Mouse (Mus musculus) liver, embryonic 13.5 days (tissue): ENCODE results near the gene Kcnip2. TPM values are rescaled to one million over a fixed set of nuclear protein-coding genes. Genes with fewer than 3 reads are reported as not detected.
A peak's percentile ranks its signal among the peaks of the same experiment; 100 is the strongest.

Source experiments
- ATAC-seq: fragments of 200-750 bp; cut with Nextera tagmentation; 2 replicates; pipeline ENCODE4 v1.8.0; 2017; ENCODE audit warnings: low read depth, mild to moderate bottlenecking, moderate number of reproducible peaks, moderate library complexity
- DNase-seq: peaks from one replicate; pipeline ENCODE4 v3.0.0; 2022
- H3K27ac ChIP-seq: fragments of 300-500 bp; sonication (generic); 2 replicates; pipeline ENCODE4 v1.5.1; 2015; ENCODE audit warnings: moderate library complexity, mild to moderate bottlenecking, inconsistent platforms
- H3K27me3 ChIP-seq: fragments of 300-500 bp; sonication (generic); 2 replicates; pipeline ENCODE4 v1.6.1; 2015; ENCODE audit warnings: mild to moderate bottlenecking, inconsistent platforms
- H3K36me3 ChIP-seq: fragments of 300-500 bp; sonication (generic); 2 replicates; pipeline ENCODE4 v1.6.1; 2015; ENCODE audit warnings: mild to moderate bottlenecking, inconsistent platforms
- H3K4me1 ChIP-seq: fragments of 300-500 bp; sonication (generic); replicated peaks from 2 replicates; pipeline ENCODE4 v1.6.1; 2015; ENCODE audit warnings: inconsistent platforms
- H3K4me2 ChIP-seq: fragments of 300-500 bp; sonication (generic); 2 replicates; pipeline ENCODE4 v1.6.1; 2015; ENCODE audit warnings: inconsistent platforms, mild to moderate bottlenecking, moderate library complexity
- H3K4me3 ChIP-seq: fragments of 300-500 bp; sonication (generic); replicated peaks from 2 replicates; pipeline ENCODE4 v1.5.1; 2015; ENCODE audit warnings: mild to moderate bottlenecking, inconsistent platforms
- H3K9ac ChIP-seq: fragments of 300-500 bp; sonication (generic); 2 replicates; pipeline ENCODE4 v1.6.1; 2015; ENCODE audit warnings: mild to moderate bottlenecking, inconsistent platforms
- H3K9me3 ChIP-seq: fragments of 300-500 bp; sonication (generic); replicated peaks from 2 replicates; pipeline ENCODE4 v1.6.1; 2016; ENCODE audit warnings: inconsistent platforms
- WGBS: fragments of 180-500 bp; shearing (Covaris S2); methylation state at CpG from one replicate; pipeline ENCODE4 v1.1.7; 2015; ENCODE audit not compliant: insufficient replicate concordance; 5-methylcytosine and 5-hydroxymethylcytosine counted together
- polyA plus RNA-seq: library from polyadenylated mRNA; unstranded; fragments of >200 nt; fragmentation: Nextera tagmentation; extraction: Ambion mirVana; gene quantifications from 2 replicates; pipeline ENCODE4 v1.2.1, GENCODE M21; 2015

Gene Kcnip2
- polyA plus RNA-seq, 1 experiment from 2014 or later: 1.3 TPM

DNA sequence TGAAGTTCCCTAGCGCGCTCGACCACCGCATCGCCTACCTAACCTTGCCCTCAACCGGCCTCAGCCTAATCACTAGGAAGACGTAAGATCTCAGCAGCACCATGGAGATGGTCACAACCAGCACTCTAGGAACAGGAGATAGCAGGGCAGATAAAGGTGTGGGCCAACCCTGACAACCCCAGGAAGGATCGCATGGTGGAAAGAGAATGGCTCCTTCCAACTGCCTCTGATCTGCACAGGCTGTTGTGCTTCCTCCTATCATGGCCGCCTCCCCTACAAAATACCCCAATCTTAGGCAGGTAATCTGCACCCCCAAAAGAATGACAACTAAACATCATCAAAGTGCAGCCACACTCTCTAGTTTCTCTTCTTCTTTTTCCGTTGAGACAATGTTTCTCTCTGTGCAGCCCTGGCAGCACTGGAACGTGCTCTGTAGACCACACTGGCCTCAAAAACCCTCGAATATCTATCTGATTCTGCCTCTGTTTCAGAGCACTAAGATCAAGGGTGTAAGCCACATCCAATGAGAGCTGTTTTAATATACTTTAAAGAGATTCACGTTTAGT is 35.4 kb downstream of the Kcnip2 start:
- Histone ChIP-seq H3K4me1 (peaks cover 43% of the 10 kb centered on the region), H3K4me3 (peak overlapping the region; percentile 100), H3K27ac (no peak overlapping the region; the same call in 1 of the 2 replicates), H3K9me3 (no peaks in the 10 kb centered on the region), H3K36me3 (peaks cover 60% of the 10 kb centered on the region), H3K9ac (peak overlapping the region; percentile 99; the same call in 1 of the 2 replicates), H3K27me3 (no peaks in the 10 kb centered on the region), H3K4me2 (peak overlapping the region; percentile 85)
- ATAC-seq (no peak), DNase-seq (no peak)
- WGBS: 65% methylated on average over 13 of the region's 13 CpGs

GRCm38 (mm10) chr19:45775486-45775885 is 40.4 kb downstream of the Kcnip2 start:
- 66% methylated on average over 2 of the region's 2 CpGs for WGBS
- Histone ChIP-seq H3K9me3 (no peaks in the 10 kb centered on the region), H3K4me1 (peaks cover 13% of the 10 kb centered on the region), H3K4me3 (no peak overlapping the region), H3K4me2 (no peak overlapping the region), H3K27me3 (no peaks in the 10 kb centered on the region), H3K9ac (no peak overlapping the region), H3K36me3 (peaks cover 99% of the 10 kb centered on the region), H3K27ac (no peak overlapping the region)
- no peak for DNase-seq
- ATAC-seq: no peak

DNA sequence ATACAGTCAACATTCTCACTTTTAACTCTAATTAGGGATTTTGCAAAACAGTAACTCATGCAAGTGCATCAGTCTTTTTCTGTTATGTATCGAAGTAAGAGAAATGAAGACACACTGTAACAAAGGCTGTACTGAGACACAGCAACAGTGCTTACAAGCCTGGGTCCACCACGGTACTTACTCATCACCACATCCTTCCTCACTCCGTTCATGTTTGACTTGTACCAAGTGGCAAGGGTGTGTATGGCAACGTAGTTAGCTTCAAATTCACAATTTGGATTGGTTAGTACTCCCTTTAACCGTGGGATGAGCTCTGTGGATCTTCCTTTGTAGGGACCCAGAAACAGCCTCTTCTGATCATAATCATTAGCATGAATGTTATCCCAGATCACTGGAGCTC is 44.4 kb downstream of the Kcnip2 start:
- DNase-seq (no peak), ATAC-seq (no peak)
- peaks cover 98% of the 10 kb centered on the region for H3K36me3 ChIP-seq
- no peak overlapping the region for H3K4me3 ChIP-seq
- no peaks in the 10 kb centered on the region for H3K27me3 ChIP-seq
- no peak overlapping the region for H3K27ac ChIP-seq
- no peak overlapping the region for H3K9ac ChIP-seq
- H3K4me2 ChIP-seq: no peak overlapping the region
- no peaks in the 10 kb centered on the region for H3K4me1 ChIP-seq
- H3K9me3 ChIP-seq: no peaks in the 10 kb centered on the region
- 79% methylated on average over 5 of the region's 5 CpGs for WGBS

DNA sequence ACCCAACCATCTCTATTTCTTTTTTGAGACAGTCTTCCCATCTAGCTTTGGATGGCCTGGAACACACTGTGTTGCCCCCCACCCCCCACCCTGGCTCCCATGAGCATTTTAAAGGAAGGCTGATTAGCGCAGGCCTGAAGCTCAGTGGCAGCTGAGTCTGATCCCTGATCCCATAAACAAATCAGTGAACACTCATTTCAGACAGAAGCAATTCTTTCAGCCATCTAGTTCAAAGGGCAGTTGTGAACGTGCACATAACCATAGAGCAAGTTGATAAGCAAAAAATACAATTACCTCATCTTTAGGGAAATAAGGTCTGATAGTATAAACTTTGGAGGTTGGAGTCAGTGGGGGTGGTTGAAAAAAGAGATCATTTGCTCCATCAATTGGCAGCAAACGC is 55.1 kb downstream of the Kcnip2 start:
- no peak for ATAC-seq
- 84% methylated on average over 3 of the region's 3 CpGs for WGBS
- no peak overlapping the region for H3K27ac ChIP-seq
- no peak overlapping the region for H3K4me3 ChIP-seq
- no peaks in the 10 kb centered on the region for H3K27me3 ChIP-seq
- no peak for DNase-seq
- H3K9ac ChIP-seq: no peak overlapping the region
- 0 out of 2 replicates have a peak, but pooled peaks cover 5% of the 10 kb centered on the region for H3K4me1 ChIP-seq
- no peak overlapping the region for H3K4me2 ChIP-seq
- no peaks in the 10 kb centered on the region for H3K9me3 ChIP-seq
- H3K36me3 ChIP-seq: peaks cover 95% of the 10 kb centered on the region

DNA sequence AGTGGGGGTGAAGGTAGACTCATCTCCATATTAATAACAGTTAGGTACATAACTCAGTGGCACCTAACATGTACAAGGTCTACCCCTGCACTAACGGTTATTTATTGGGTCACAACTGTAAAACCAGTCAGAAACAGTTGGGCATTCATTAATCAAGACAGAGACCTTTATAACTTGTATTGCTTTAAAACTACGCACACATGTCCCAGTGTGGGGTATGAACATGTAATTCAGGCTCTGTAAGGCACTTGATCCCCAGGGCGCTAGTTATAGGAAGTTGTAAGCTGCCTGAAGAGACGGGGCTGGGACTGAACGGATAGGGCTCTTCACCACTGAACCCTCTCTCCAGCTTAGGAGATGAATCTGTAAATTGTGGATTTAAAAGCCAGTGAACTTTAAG is 57.2 kb downstream of the Kcnip2 start:
- H3K27ac ChIP-seq: no peak overlapping the region
- H3K9ac ChIP-seq: no peak overlapping the region
- 0 out of 2 replicates have a peak, but pooled peaks cover 5% of the 10 kb centered on the region for H3K4me1 ChIP-seq
- no peak for DNase-seq
- H3K9me3 ChIP-seq: no peaks in the 10 kb centered on the region
- H3K27me3 ChIP-seq: no peaks in the 10 kb centered on the region
- no peak for ATAC-seq
- H3K4me3 ChIP-seq: no peak overlapping the region
- WGBS: 90% methylated on average over 5 of the region's 5 CpGs
- peaks cover 95% of the 10 kb centered on the region for H3K36me3 ChIP-seq
- H3K4me2 ChIP-seq: no peak overlapping the region

DNA sequence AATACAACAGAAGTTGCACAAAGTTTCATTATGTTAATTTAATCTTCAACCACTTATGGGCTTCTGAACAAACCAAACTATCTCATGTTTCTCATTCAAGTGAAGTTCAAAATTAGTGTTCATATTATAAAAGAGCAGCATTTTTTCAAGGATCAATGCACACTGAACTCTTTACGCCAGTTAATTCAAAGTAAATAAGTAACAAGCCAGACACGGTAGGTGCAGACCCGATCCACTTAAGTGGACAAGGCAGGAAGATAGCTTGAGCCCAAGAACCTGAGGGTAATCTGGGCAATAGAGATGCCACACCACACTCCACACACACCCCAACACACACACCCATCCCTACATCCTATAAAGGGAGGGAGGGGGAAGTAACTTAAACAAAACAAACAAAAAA is 62.3 kb downstream of the Kcnip2 start:
- DNase-seq (no peak), ATAC-seq (no peak)
- no peak overlapping the region for H3K4me3 ChIP-seq
- H3K27me3 ChIP-seq: no peaks in the 10 kb centered on the region
- no peak overlapping the region for H3K9ac ChIP-seq
- H3K4me1 ChIP-seq: peaks cover 14% of the 10 kb centered on the region
- H3K36me3 ChIP-seq: peaks cover 80% of the 10 kb centered on the region
- H3K4me2 ChIP-seq: no peak overlapping the region
- no peak overlapping the region for H3K27ac ChIP-seq
- 90% methylated on average over 3 of the region's 3 CpGs for WGBS
- no peaks in the 10 kb centered on the region for H3K9me3 ChIP-seq

GRCm38 (mm10) chr19:45751881-45752280 is 64.0 kb downstream of the Kcnip2 start:
- H3K9ac ChIP-seq: no peak overlapping the region
- H3K27me3 ChIP-seq: no peaks in the 10 kb centered on the region
- no peak overlapping the region for H3K4me3 ChIP-seq
- H3K4me2 ChIP-seq: no peak overlapping the region
- DNase-seq (no peak), ATAC-seq (no peak)
- H3K9me3 ChIP-seq: no peaks in the 10 kb centered on the region
- H3K27ac ChIP-seq: no peak overlapping the region
- 77% methylated on average over 7 of the region's 7 CpGs for WGBS
- H3K4me1 ChIP-seq: peaks cover 22% of the 10 kb centered on the region
- peaks cover 67% of the 10 kb centered on the region for H3K36me3 ChIP-seq

- under 1% methylated on average over 59 of the region's 60 CpGs for whole genome bisulfite sequencing
- Histone ChIP-seq H3K36me3 (peaks cover 42% of the 10 kb centered on the region), H3K4me3 (peak within 1 kb of the TSS; percentile 94), H3K4me2 (peak within 1 kb of the TSS; percentile 96), H3K27me3 (peaks cover 22% of the 10 kb centered on the region), H3K4me1 (peaks cover 42% of the 10 kb centered on the region), H3K27ac (peak within 1 kb of the TSS; percentile 63), H3K9ac (peak within 1 kb of the TSS; percentile 93), H3K9me3 (no peaks in the 10 kb centered on the region)
- DNase-seq (peak; percentile 77), ATAC-seq (peak; percentile 80)
Observed at GRCm38 (mm10) chr19:45749243-45750043, 66.4 kb downstream of the Kcnip2 start, which contains the start of gene Npm3. Gene Npm3 (minus strand): TSS chr19:45749591.

GRCm38 (mm10) chr19:45748691-45749242 is 67.1 kb downstream of the Kcnip2 start:
- H3K4me1 ChIP-seq: peaks cover 42% of the 10 kb centered on the region
- H3K4me2 ChIP-seq: peak overlapping the region; percentile 96
- H3K9me3 ChIP-seq: no peaks in the 10 kb centered on the region
- H3K36me3 ChIP-seq: peaks cover 35% of the 10 kb centered on the region
- peak overlapping the region; percentile 93 for H3K9ac ChIP-seq
- ATAC-seq: peak; percentile 24
- H3K27ac ChIP-seq: peak overlapping the region; percentile 63
- peaks cover 29% of the 10 kb centered on the region for H3K27me3 ChIP-seq
- peak overlapping the region; percentile 94 for H3K4me3 ChIP-seq
- no peak for DNase-seq
- under 1% methylated on average over 33 of the region's 33 CpGs for WGBS

- no peak for ATAC-seq
Observed at GRCm38 (mm10) chr19:45748206-45748605, 67.7 kb downstream of the Kcnip2 start.

DNA sequence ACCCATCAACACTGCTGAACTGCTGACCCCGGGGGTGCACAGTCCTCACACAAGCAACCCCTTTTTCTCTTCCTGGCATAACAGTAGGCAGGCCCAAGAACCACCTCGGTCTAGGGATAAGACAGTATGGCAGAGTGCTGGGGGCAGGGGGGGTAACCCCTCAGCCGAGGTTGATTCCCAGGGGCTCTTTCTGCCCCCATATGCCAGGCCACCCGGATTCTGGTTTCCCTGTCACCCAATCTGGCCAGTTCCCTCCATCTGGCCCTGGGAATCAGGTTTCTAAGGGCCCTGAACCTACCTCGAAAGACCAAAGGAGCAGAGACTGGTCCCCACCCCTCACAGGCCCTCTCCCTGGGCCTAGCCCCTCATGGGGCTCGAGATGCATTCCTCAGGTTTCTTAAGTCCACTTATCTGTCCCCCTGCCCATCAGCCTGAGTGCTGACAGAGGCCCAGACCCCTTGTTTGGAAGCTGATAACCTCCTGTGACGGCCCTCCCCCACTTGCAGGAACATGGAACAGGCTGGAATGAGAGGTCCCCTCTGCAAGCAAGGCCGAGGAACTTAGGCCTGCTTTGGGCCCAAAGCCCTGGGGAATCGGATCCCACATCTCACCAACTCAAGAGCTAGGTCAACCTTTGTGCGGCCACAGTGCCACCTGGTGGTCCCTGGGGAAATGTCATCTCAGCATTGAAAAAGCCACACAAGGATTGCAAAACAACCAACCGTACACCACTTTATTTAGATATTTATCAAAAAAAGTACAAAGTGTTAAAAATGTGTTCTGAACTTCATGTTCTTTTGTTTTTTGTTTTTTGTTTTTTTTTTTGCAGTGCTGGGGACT is 68.6 kb downstream of the Kcnip2 start:
- Histone ChIP-seq H3K36me3 (peaks cover 23% of the 10 kb centered on the region), H3K27ac (no peak overlapping the region), H3K27me3 (peaks cover 44% of the 10 kb centered on the region), H3K4me2 (no peak overlapping the region), H3K9me3 (no peaks in the 10 kb centered on the region), H3K9ac (0 out of 2 replicates have a peak overlapping the region, but pooled peaks have one; percentile 11), H3K4me3 (no peak overlapping the region), H3K4me1 (peaks cover 47% of the 10 kb centered on the region)
- DNase-seq (peak; percentile 72), ATAC-seq (no peak)
- WGBS: 23% methylated on average over 11 of the region's 11 CpGs

More at GRCm38 (mm10) chr19:45748206-45748605, 67.7 kb downstream of the Kcnip2 start:
- no peak for DNase-seq
- H3K4me3 ChIP-seq: peak overlapping the region; percentile 94
- H3K27ac ChIP-seq: peak overlapping the region; percentile 63
- peak overlapping the region; percentile 96 for H3K4me2 ChIP-seq
- peaks cover 35% of the 10 kb centered on the region for H3K27me3 ChIP-seq
- peaks cover 32% of the 10 kb centered on the region for H3K36me3 ChIP-seq
- no peaks in the 10 kb centered on the region for H3K9me3 ChIP-seq
- H3K9ac ChIP-seq: peak overlapping the region; percentile 93
- 39% methylated on average over 9 of the region's 9 CpGs for WGBS
- peaks cover 42% of the 10 kb centered on the region for H3K4me1 ChIP-seq
